Mouse (Mus musculus) kidney, embryonic 14.5 days (tissue): Measurements from ENCODE around the gene Zfp644. TPM values are rescaled to one million over a fixed set of nuclear protein-coding genes. Genes with fewer than 3 reads are reported as not detected.
"Not testable (repeated sequence)": the region's sequence is repeated elsewhere in the genome, so short reads cannot be mapped to it uniquely, and the experiment has no call there.

Source experiments
- ATAC-seq: fragments of 200-750 bp; cut with Nextera tagmentation; 2 replicates; pipeline ENCODE4 v1.8.0; 2017; ENCODE audit warnings: moderate number of reproducible peaks, mild to moderate bottlenecking, moderate TSS enrichment, moderate library complexity; ENCODE audit not compliant: low FRiP score, low TSS enrichment
- H3K27ac ChIP-seq: fragments of 300-500 bp; sonication (generic); 2 replicates; pipeline ENCODE4 v1.5.1; 2014; ENCODE audit warnings: low read depth, mild to moderate bottlenecking, low read length, moderate library complexity, mixed read lengths
- H3K27me3 ChIP-seq: fragments of 300-500 bp; sonication (generic); 2 replicates; pipeline ENCODE4 v1.6.1; 2014; ENCODE audit warnings: mild to moderate bottlenecking, low read length; ENCODE audit not compliant: control insufficient read depth, insufficient read depth
- H3K36me3 ChIP-seq: fragments of 300-500 bp; sonication (generic); 2 replicates; pipeline ENCODE4 v1.6.1; 2014; ENCODE audit warnings: low read length, mixed read lengths; ENCODE audit not compliant: control insufficient read depth, insufficient read depth
- H3K4me1 ChIP-seq: fragments of 300-500 bp; sonication (generic); 2 replicates; pipeline ENCODE4 v1.6.1; 2014; ENCODE audit warnings: low read length, mixed read lengths; ENCODE audit not compliant: control insufficient read depth, insufficient read depth
- H3K4me2 ChIP-seq: fragments of 300-500 bp; sonication (generic); replicated peaks from 2 replicates; pipeline ENCODE4 v1.6.1; 2014; ENCODE audit warnings: low read depth, mild to moderate bottlenecking, low read length
- H3K4me3 ChIP-seq: fragments of 300-500 bp; sonication (generic); 2 replicates; pipeline ENCODE4 v1.5.1; 2014; ENCODE audit warnings: mild to moderate bottlenecking, low read length
- H3K9ac ChIP-seq: fragments of 300-500 bp; sonication (generic); 2 replicates; pipeline ENCODE4 v1.6.1; 2014; ENCODE audit warnings: low read depth, mild to moderate bottlenecking, low read length, moderate library complexity
- H3K9me3 ChIP-seq: fragments of 300-500 bp; sonication (generic); 2 replicates; pipeline ENCODE4 v1.6.1; 2016; ENCODE audit warnings: low read length; ENCODE audit not compliant: control insufficient read depth
- whole genome bisulfite sequencing: fragments of 180-500 bp; shearing (Covaris S2); extraction: QIAGEN DNeasy Blood & Tissue Kit; methylation state at CpG from one replicate; pipeline ENCODE4 v1.1.7; 2014; 5-methylcytosine and 5-hydroxymethylcytosine counted together
- polyA plus RNA-seq: library from polyadenylated mRNA; unstranded; fragments of >200 nt; fragmentation: Nextera tagmentation; extraction: Ambion mirVana; gene quantifications from 2 replicates; pipeline ENCODE4 v1.2.1, GENCODE M21; 2014

Zfp644 gene
- polyA plus RNA-seq, 1 experiment from 2014 or later: 107 TPM

DNA sequence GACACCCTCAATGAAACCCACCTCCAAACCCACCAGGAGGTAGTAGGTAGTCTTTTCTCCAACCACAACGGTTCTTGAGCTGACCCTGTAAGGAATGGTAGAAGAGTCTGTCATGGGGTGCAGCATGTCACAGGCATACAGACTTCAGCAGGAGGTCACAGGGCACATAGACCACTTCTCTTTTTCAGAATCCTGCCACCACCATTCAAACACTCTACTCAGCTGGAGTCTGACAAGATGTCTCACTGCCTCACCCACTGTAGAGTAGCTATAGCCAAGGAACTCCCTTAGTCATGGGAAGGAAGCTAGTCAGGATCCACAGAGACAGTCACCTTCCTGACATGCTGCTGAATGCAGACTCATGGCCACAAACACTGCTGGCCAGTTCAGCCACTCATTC is 17.4 kb downstream of the Zfp644 start:
- Histone ChIP-seq H3K9me3 (no peaks in the 10 kb centered on the region), H3K4me3 (no peak overlapping the region), H3K9ac (no peak overlapping the region), H3K4me1 (no peaks in the 10 kb centered on the region), H3K4me2 (no peak overlapping the region), H3K36me3 (no peaks in the 10 kb centered on the region), H3K27ac (no peak overlapping the region), H3K27me3 (no peaks in the 10 kb centered on the region)
- WGBS: 96% methylated on average over 1 of the region's 1 CpGs
- ATAC-seq: no peak

DNA sequence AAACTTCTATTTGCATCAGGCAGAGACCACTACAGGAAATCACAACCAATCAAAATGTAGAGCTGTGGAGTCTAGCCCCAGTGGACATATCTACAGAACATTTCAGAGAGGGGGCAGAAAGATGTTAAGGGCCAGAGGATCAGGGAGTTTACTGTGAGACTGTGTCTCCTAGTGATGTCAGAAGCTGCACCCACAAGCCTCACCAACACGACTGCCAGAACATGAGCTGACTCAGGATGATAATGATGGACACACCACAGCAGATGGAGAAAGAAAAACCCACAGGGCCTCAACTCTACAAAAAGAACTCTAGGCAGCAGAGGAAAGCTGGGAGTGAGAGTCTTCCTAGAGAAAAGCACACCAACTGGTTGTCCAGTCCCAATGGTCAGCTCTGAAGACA is 18.3 kb downstream of the Zfp644 start:
- ATAC-seq, H3K9me3 ChIP-seq, H3K4me2 ChIP-seq, H3K36me3 ChIP-seq, H3K4me1 ChIP-seq, H3K27me3 ChIP-seq, H3K9ac ChIP-seq, H3K27ac ChIP-seq, H3K4me3 ChIP-seq: not testable (repeated sequence)
- 60% methylated on average over 1 of the region's 1 CpGs for WGBS

DNA sequence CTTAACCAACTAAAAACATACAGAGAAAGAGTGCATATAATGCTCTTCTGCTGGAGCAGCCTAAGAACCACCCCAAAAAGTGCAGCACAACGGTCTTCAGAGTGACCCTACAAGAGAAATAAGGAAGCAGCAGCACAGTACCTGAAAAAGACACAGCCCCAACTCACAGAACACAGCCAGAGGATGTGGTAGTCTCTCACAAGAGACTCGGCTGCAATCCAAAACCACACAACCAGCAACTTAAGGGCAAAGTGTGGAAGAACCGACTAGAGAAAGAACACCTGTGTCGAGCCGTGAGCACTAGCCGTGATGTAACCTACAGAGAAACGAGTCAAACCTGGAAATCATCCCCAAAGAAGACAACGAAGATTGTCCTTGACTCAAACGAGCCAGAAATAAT is 20.3 kb downstream of the Zfp644 start:
- Histone ChIP-seq H3K27me3 (no peaks in the 10 kb centered on the region), H3K9me3 (no peaks in the 10 kb centered on the region), H3K9ac (no peak overlapping the region), H3K4me2 (no peak overlapping the region), H3K4me1 (no peaks in the 10 kb centered on the region), H3K36me3 (no peaks in the 10 kb centered on the region), H3K4me3 (no peak overlapping the region), H3K27ac (no peak overlapping the region)
- ATAC-seq: no peak
- WGBS: 87% methylated on average over 9 of the region's 9 CpGs

DNA sequence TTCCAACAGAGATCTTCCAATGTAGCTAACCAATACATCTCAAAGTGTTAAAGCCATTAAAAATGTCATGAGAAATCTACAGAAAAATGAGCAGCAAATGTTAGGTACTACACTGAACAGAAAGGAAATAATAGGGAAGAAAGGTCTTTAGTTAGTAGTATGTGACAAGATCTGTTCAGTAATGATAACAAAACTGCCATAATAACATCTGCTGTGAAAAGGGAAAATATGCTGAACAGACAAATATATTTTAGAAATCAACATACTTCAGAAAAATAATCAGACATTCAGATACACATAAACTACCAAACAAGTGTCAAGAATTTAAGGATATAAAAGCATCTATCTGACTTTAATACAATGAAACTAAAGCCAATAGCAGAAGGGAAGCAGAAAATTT is 24.5 kb downstream of the Zfp644 start:
- no peak overlapping the region for H3K9ac ChIP-seq
- no peak overlapping the region for H3K4me2 ChIP-seq
- H3K36me3 ChIP-seq: peaks cover 7% of the 10 kb centered on the region; the same call in 1 of the 2 replicates
- no peaks in the 10 kb centered on the region for H3K4me1 ChIP-seq
- H3K9me3 ChIP-seq: peaks cover 3% of the 10 kb centered on the region; the same call in 1 of the 2 replicates
- no peak overlapping the region for H3K4me3 ChIP-seq
- H3K27me3 ChIP-seq: no peaks in the 10 kb centered on the region
- no peak for ATAC-seq
- H3K27ac ChIP-seq: no peak overlapping the region

DNA sequence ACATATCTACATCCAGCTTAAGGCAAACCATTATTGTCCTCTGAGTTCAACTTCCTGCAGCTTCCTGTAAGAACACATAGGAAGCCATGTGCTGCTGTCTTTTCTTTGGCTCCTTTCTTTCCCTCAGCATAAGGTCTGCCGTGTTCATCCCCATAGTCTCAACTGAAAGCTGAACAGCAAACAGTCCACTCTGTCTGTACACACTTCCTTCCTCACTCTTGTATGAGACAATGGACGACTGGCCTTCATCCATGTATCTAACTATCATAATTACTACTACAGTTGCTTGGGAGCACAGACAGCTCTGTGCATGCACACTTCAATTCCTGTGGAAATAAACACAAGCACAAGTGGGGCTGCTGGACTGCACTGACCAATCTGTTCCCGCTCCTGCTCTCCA is 25.2 kb downstream of the Zfp644 start:
- H3K4me1 ChIP-seq: no peaks in the 10 kb centered on the region
- H3K4me2 ChIP-seq: no peak overlapping the region
- no peak overlapping the region for H3K4me3 ChIP-seq
- no peaks in the 10 kb centered on the region for H3K27me3 ChIP-seq
- WGBS: 81% methylated on average over 3 of the region's 3 CpGs
- H3K27ac ChIP-seq: no peak overlapping the region
- peaks cover 7% of the 10 kb centered on the region; the same call in 1 of the 2 replicates for H3K36me3 ChIP-seq
- H3K9me3 ChIP-seq: peaks cover 3% of the 10 kb centered on the region; the same call in 1 of the 2 replicates
- no peak for ATAC-seq
- no peak overlapping the region for H3K9ac ChIP-seq

DNA sequence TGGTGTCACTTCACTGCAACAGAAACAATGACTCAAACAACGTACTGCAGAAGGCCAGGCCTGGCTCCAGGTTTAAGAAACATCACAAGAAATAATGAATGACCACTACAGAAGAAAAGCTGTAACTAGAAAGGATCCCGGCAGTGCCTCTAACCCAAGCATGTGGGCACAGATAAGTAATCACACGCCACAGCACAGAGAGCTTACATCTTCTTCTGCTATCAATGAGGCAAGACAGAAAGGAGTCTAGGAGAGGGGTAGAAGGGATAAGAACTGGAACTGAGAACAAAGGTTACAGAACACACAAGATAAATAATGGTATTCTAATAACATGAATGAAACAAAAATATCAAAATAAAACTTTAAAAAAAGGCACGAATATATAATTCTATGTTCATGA is 32.2 kb downstream of the Zfp644 start:
- Histone ChIP-seq H3K9ac (no peak overlapping the region), H3K36me3 (peaks cover 21% of the 10 kb centered on the region; the same call in 1 of the 2 replicates), H3K27me3 (no peaks in the 10 kb centered on the region), H3K9me3 (no peaks in the 10 kb centered on the region), H3K4me1 (no peaks in the 10 kb centered on the region), H3K27ac (no peak overlapping the region), H3K4me3 (no peak overlapping the region), H3K4me2 (no peak overlapping the region)
- ATAC-seq: no peak
- WGBS: 90% methylated on average over 4 of the region's 4 CpGs

DNA sequence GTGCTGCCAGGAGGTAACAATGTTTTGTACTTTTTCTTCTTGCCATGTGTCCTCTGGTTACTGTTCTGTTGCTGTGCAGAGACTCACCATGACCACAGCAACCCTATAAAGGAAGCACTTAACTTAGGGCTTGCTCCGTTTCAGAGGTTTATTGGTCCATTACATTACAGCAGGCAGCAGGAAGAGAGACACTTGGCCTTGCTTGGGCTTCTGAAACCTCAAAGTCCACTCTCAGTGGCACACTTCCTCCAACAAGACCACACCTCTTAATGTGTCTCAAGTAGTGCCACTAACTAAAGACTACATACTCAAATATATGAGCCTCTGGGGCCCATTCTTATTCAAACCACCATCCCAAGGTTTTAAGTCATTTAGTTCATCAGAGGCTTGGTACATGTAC is 36.2 kb downstream of the Zfp644 start:
- H3K27ac ChIP-seq: no peak overlapping the region
- no peak overlapping the region for H3K4me3 ChIP-seq
- H3K9ac ChIP-seq: no peak overlapping the region
- H3K4me2 ChIP-seq: no peak overlapping the region
- H3K9me3 ChIP-seq: no peaks in the 10 kb centered on the region
- no peaks in the 10 kb centered on the region for H3K27me3 ChIP-seq
- H3K36me3 ChIP-seq: peaks cover 19% of the 10 kb centered on the region; the same call in 1 of the 2 replicates
- H3K4me1 ChIP-seq: no peaks in the 10 kb centered on the region
- 23% methylated on average over 1 of the region's 1 CpGs for WGBS
- ATAC-seq: no peak

DNA sequence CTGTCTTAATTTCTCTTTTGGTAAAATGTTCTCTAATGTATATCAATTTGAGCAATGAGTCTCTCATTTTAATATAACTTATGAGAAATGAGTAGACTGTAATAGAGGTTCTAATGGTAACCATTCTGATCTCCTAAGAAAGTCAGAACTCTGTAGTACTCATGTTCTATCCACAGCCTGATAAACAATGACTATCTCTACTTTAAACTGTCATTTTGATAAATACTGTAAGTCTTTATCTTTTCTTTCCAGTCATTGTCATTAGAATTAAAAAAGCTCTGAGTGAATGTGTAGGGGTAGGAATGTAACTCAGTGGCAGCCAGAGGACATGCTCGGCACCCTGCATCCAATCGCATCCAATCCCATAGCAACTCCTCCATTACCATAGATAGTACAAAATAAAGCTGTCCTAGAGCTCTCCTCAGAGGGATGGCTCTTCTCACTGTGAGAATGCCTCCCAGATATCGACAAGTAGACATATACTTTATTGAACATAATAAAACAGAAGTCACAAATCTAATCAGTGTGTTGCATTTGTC is 44.2 kb downstream of the Zfp644 start:
- Histone ChIP-seq H3K4me3 (no peak overlapping the region), H3K27ac (no peak overlapping the region), H3K36me3 (peaks cover 15% of the 10 kb centered on the region; the same call in 1 of the 2 replicates), H3K4me1 (no peaks in the 10 kb centered on the region), H3K9me3 (no peaks in the 10 kb centered on the region), H3K4me2 (no peak overlapping the region), H3K9ac (no peak overlapping the region), H3K27me3 (no peaks in the 10 kb centered on the region)
- 91% methylated on average over 3 of the region's 3 CpGs for WGBS
- ATAC-seq: no peak

DNA sequence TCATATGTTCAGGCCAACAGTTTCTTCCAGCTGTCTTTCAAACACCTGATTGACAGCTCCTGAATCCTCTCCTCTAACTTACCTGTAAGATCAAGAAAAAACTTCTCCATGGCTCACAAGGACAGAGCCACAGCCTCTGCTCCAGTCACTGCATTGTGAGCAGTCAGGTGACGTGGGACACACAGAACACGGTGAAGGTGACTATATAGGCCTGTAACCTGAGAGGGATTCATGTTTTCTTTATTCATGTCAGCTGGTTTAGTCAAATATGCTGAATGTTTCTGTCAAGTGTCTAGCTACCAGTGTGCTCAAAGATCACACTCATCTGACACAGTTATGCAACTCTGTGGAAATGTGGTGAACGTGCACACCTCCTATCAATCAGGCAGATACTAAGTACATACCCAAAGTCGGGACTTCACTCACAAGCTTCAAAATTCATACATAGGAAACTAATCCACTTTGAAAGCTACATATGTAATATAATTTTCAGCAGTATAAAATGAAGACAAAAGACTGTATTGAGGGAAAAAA is 44.8 kb downstream of the Zfp644 start:
- Histone ChIP-seq H3K9me3 (no peaks in the 10 kb centered on the region), H3K4me2 (no peak overlapping the region), H3K27me3 (no peaks in the 10 kb centered on the region), H3K27ac (no peak overlapping the region), H3K9ac (no peak overlapping the region), H3K4me1 (no peaks in the 10 kb centered on the region), H3K36me3 (peaks cover 15% of the 10 kb centered on the region; the same call in 1 of the 2 replicates), H3K4me3 (no peak overlapping the region)
- no peak for ATAC-seq
- WGBS: 85% methylated on average over 4 of the region's 4 CpGs
